Mouse (Mus musculus): ENCODE measurements at regions not wholly inside any gene's neighbourhood (a gene's known extent, or its start where the extent isn't known, plus 50 kb on each side); places are given as distances from the start of the nearest gene placed in this dataset.
"Not testable (repeated sequence)": the region's sequence is repeated elsewhere in the genome, so short reads cannot be mapped to it uniquely, and the experiment has no call there.

DNA sequence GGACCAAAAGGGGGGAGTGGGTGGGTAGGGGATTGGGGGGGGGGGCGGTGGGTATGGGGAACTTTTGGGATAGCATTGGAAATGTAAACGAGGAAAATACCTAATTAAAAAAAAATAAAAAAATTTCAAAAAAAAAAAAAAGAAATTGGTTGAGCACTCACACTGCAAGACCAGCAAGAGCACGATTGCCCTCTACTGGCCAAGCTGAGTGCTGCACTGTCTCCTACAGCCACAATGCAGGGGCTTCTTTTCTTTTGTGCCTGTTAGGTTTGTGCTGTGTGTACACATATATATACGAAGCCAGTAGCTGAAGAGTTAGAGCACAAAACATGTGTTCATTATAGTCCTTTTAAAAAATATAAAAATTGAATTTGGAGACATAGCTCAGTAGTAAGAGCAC lies 55.6 kb downstream of the Mup20 start:
- no peak overlapping the region for H3K27ac ChIP-seq (ENCODE audit: insufficient read depth, low read length)
- no peak overlapping the region for H3K4me3 ChIP-seq (ENCODE audit: insufficient read depth, low read length)
- TF ChIP-seq POLR2A (IDR thresholded peaks at IDR 0.05; ENCODE audit: extremely low read depth, insufficient read depth, low read length) (no peak), CTCF (IDR thresholded peaks at IDR 0.05; ENCODE audit: extremely low read depth, insufficient read depth, low read length) (peak; percentile 25; the same call in 1 of the 2 replicates)
- no peaks in the 10 kb centered on the region for H3K4me1 ChIP-seq (ENCODE audit: control insufficient read depth, insufficient read depth, low read length)

GRCm38 (mm10) chr4:61989941-61990340 lies 64.0 kb downstream of the Mup20 start:
- not testable (repeated sequence) for H3K4me3 ChIP-seq (ENCODE audit: insufficient read depth, low read length); H3K27ac ChIP-seq (ENCODE audit: insufficient read depth, low read length); H3K4me1 ChIP-seq (ENCODE audit: control insufficient read depth, insufficient read depth, low read length)

DNA sequence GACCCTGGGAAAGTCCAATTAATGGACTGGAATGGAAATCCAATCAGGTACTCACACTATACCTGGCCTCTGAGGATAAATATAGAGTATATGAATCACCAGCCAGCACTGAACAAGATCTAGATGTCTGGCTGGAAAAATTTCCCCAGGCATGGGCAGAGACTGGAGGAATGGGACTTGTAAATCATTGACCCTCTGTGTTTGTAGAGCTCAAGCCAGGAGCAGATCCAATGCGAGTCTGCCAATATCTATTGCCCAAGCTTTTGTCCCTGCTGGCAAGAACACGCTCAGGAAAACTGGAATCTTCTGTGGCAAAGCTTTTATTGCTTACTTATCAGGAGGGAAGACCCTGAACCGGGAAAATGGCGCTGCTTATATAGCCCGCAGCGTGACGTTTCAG lies 77.8 kb downstream of the Mup20 start:
- TF ChIP-seq CTCF (IDR thresholded peaks at IDR 0.05; ENCODE audit: extremely low read depth, insufficient read depth, low read length) (no peak), POLR2A (IDR thresholded peaks at IDR 0.05; ENCODE audit: extremely low read depth, insufficient read depth, low read length) (no peak)
- Histone ChIP-seq H3K4me1 (ENCODE audit: control insufficient read depth, insufficient read depth, low read length) (no peaks in the 10 kb centered on the region), H3K4me3 (ENCODE audit: insufficient read depth, low read length) (no peak overlapping the region), H3K27ac (ENCODE audit: insufficient read depth, low read length) (no peak overlapping the region)

GRCm38 (mm10) chr4:61973236-61973635 lies 80.7 kb downstream of the Mup20 start:
- TF ChIP-seq POLR2A (IDR thresholded peaks at IDR 0.05; ENCODE audit: extremely low read depth, insufficient read depth, low read length): no peak
- TF ChIP-seq CTCF (IDR thresholded peaks at IDR 0.05; ENCODE audit: extremely low read depth, insufficient read depth, low read length): peak; percentile 20; the same call in 1 of the 2 replicates
- Histone ChIP-seq H3K4me1 (ENCODE audit: control insufficient read depth, insufficient read depth, low read length) (no peaks in the 10 kb centered on the region), H3K27ac (ENCODE audit: insufficient read depth, low read length) (no peak overlapping the region), H3K4me3 (ENCODE audit: insufficient read depth, low read length) (no peak overlapping the region)

DNA sequence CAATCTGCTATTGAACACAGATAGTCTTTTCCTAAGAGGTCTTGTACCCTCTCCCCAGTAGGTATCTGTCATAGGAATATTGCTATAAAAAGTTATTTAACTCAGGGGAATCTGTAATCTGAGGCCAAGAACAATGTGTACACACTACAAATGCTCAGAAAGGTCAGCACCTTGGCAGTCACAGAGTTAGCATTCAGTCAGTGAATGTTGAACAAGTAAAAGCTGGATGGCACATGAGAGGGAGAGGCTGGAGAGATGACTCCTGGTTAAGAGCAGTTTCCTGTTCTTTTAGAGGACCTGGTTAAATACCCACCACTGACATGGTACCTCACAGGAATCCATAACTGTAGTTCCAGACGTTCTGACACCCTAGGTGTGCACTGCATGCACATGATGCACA lies 84.3 kb downstream of the Mup20 start:
- Histone ChIP-seq H3K4me1 (ENCODE audit: control insufficient read depth, insufficient read depth, low read length) (no peaks in the 10 kb centered on the region), H3K27ac (ENCODE audit: insufficient read depth, low read length) (no peak overlapping the region), H3K4me3 (ENCODE audit: insufficient read depth, low read length) (no peak overlapping the region)
- TF ChIP-seq CTCF (IDR thresholded peaks at IDR 0.05; ENCODE audit: extremely low read depth, insufficient read depth, low read length) (no peak), POLR2A (IDR thresholded peaks at IDR 0.05; ENCODE audit: extremely low read depth, insufficient read depth, low read length) (no peak)

- H3K4me1 ChIP-seq (ENCODE audit: control insufficient read depth, insufficient read depth, low read length); H3K4me3 ChIP-seq (ENCODE audit: insufficient read depth, low read length); H3K27ac ChIP-seq (ENCODE audit: insufficient read depth, low read length): not testable (repeated sequence)
Observed at GRCm38 (mm10) chr4:61967674-61968073, 86.3 kb downstream of the Mup20 start.

DNA sequence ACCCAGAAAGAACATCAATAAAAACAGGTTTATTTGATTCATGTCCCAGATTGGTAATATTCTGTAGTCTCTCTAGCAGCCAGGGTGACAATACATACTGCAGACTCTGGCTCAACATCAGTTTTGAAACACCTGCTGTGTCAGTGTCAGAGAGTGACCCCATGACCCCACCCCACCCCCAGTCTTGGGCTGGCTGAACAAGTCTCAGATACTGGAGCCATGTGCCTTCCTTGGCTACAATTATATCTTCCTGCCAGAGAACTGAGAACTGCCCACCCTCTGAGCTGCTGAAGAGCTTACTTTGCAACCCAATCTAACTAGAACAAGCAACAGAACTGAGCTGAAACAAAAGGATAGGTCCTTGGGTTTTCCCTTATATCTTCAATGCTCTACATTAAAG lies 91.6 kb downstream of the Mup20 start:
- H3K4me3 ChIP-seq (ENCODE audit: insufficient read depth, low read length): no peak overlapping the region
- H3K27ac ChIP-seq (ENCODE audit: insufficient read depth, low read length): no peak overlapping the region
- H3K4me1 ChIP-seq (ENCODE audit: control insufficient read depth, insufficient read depth, low read length): no peaks in the 10 kb centered on the region
- no peak for TF ChIP-seq POLR2A (IDR thresholded peaks at IDR 0.05; ENCODE audit: extremely low read depth, insufficient read depth, low read length)
- no peak for TF ChIP-seq CTCF (IDR thresholded peaks at IDR 0.05; ENCODE audit: extremely low read depth, insufficient read depth, low read length)

All from cortical plate, adult 2 months (tissue).